Mouse (Mus musculus) hindbrain, postnatal 0 days (tissue): ENCODE measurements around the gene Pla2g1b. TPM values are rescaled to one million over a fixed set of nuclear protein-coding genes. Genes with fewer than 3 reads are reported as not detected.
"Not testable (repeated sequence)": the region's sequence is repeated elsewhere in the genome, so short reads cannot be mapped to it uniquely, and the experiment has no call there.

Experiments used
- ATAC-seq: fragments of 200-750 bp; cut with Nextera tagmentation; 2 replicates; pipeline ENCODE4 v1.8.0; 2017; ENCODE audit warnings: mild to moderate bottlenecking, moderate TSS enrichment, moderate library complexity
- DNase-seq: peaks from one replicate; pipeline ENCODE4 v3.0.0-alpha.2; 2015; ENCODE audit warnings: low spot score
- H3K27ac ChIP-seq: fragments of 300-500 bp; sonication (generic); 2 replicates; pipeline ENCODE4 v1.5.1; 2014; ENCODE audit warnings: mild to moderate bottlenecking
- H3K27me3 ChIP-seq: fragments of 300-500 bp; sonication (generic); 2 replicates; pipeline ENCODE4 v1.6.1; 2014; ENCODE audit warnings: low read length, mixed read lengths; ENCODE audit not compliant: insufficient read depth
- H3K36me3 ChIP-seq: fragments of 300-500 bp; sonication (generic); 2 replicates; pipeline ENCODE4 v1.6.1; 2014; ENCODE audit warnings: low read length, mixed read lengths; ENCODE audit not compliant: insufficient read depth
- H3K4me1 ChIP-seq: fragments of 300-500 bp; sonication (generic); 2 replicates; pipeline ENCODE4 v1.6.1; 2014; ENCODE audit warnings: antibody characterized with exemption, low read length, mixed read lengths; ENCODE audit not compliant: insufficient read depth
- H3K4me2 ChIP-seq: fragments of 300-500 bp; sonication (generic); 2 replicates; pipeline ENCODE4 v1.6.1; 2014; ENCODE audit warnings: low read depth, mild to moderate bottlenecking, low read length, moderate library complexity, mixed read lengths
- H3K4me3 ChIP-seq: fragments of 300-500 bp; sonication (generic); 2 replicates; pipeline ENCODE4 v1.5.1; 2014; ENCODE audit warnings: low read length
- H3K9ac ChIP-seq: fragments of 300-500 bp; sonication (generic); replicated peaks from 2 replicates; pipeline ENCODE4 v1.6.1; 2014; ENCODE audit warnings: mild to moderate bottlenecking, low read length, moderate library complexity, mixed read lengths
- H3K9me3 ChIP-seq: fragments of 300-500 bp; sonication (generic); 2 replicates; pipeline ENCODE4 v1.6.1; 2016; ENCODE audit warnings: low read length, mixed read lengths
- CTCF ChIP-seq: IDR thresholded peaks from 2 replicates; pipeline ENCODE4 v1.5.1; 2016; ENCODE audit warnings: antibody characterized with exemption, control low read depth, low read depth
- WGBS: fragments of 180-500 bp; shearing (Covaris S2); extraction: QIAGEN DNeasy Blood & Tissue Kit; methylation state at CpG from one replicate; pipeline ENCODE4 v1.1.7; 2014; 5-methylcytosine and 5-hydroxymethylcytosine counted together
- polyA plus RNA-seq: library from polyadenylated mRNA; unstranded; fragments of >200 nt; fragmentation: Nextera tagmentation; extraction: Ambion mirVana; gene quantifications from 2 replicates; pipeline ENCODE4 v1.2.1, GENCODE M21; 2015
- total RNA-seq: library from RNA; depleted of rRNA; stranded (reverse); fragments of >200 nt; gene quantifications from 2 replicates; pipeline ENCODE4 v1.2.3, GENCODE M21; 2014

Pla2g1b gene
- total and polyA plus RNA-seq, 2 experiments from 2014 or later = not detected

GRCm38 (mm10) chr5:115516081-115516907 is 50.2 kb downstream of the Pla2g1b start:
- Histone ChIP-seq H3K4me3 (no peak overlapping the region), H3K4me1 (no peaks in the 10 kb centered on the region), H3K36me3 (no peaks in the 10 kb centered on the region), H3K9me3 (no peaks in the 10 kb centered on the region), H3K4me2 (no peak overlapping the region), H3K27ac (peak overlapping the region; percentile 3; the same call in 1 of the 2 replicates), H3K27me3 (no peaks in the 10 kb centered on the region), H3K9ac (no peak overlapping the region)
- no peak for TF ChIP-seq CTCF
- ATAC-seq (no peak), DNase-seq (no peak)
- 79% methylated on average over 32 of the region's 32 CpGs for WGBS

GRCm38 (mm10) chr5:115516908-115517307 is 50.8 kb downstream of the Pla2g1b start:
- WGBS = 88% methylated on average over 7 of the region's 7 CpGs
- no peak for DNase-seq
- Histone ChIP-seq H3K4me2 (no peak overlapping the region), H3K27ac (no peak overlapping the region), H3K4me1 (no peaks in the 10 kb centered on the region), H3K36me3 (no peaks in the 10 kb centered on the region), H3K4me3 (no peak overlapping the region), H3K9me3 (no peaks in the 10 kb centered on the region), H3K9ac (no peak overlapping the region), H3K27me3 (no peaks in the 10 kb centered on the region)
- no peak for TF ChIP-seq CTCF
- no peak for ATAC-seq

GRCm38 (mm10) chr5:115517501-115517900 is 51.4 kb downstream of the Pla2g1b start:
- Histone ChIP-seq H3K4me3 (no peak overlapping the region), H3K27ac (no peak overlapping the region), H3K36me3 (no peaks in the 10 kb centered on the region), H3K9me3 (no peaks in the 10 kb centered on the region), H3K9ac (no peak overlapping the region), H3K4me1 (no peaks in the 10 kb centered on the region), H3K27me3 (no peaks in the 10 kb centered on the region), H3K4me2 (no peak overlapping the region)
- no peak for ATAC-seq
- no peak for TF ChIP-seq CTCF
- DNase-seq = no peak
- WGBS = 94% methylated on average over 9 of the region's 9 CpGs

GRCm38 (mm10) chr5:115518214-115518613 is 52.2 kb downstream of the Pla2g1b start:
- H3K4me2 ChIP-seq, H3K27ac ChIP-seq, H3K36me3 ChIP-seq, H3K9ac ChIP-seq, H3K27me3 ChIP-seq, H3K9me3 ChIP-seq, ATAC-seq, H3K4me3 ChIP-seq, DNase-seq, H3K4me1 ChIP-seq: not testable (repeated sequence)
- 94% methylated on average over 8 of the region's 8 CpGs for WGBS

- 0 out of 2 replicates have a peak, but pooled peaks cover 4% of the 10 kb centered on the region for H3K4me1 ChIP-seq
- H3K4me3 ChIP-seq = no peak overlapping the region
- TF ChIP-seq CTCF = no peak
- H3K36me3 ChIP-seq = no peaks in the 10 kb centered on the region
- ATAC-seq (0 out of 2 replicates have a peak, but pooled peaks have one; percentile 18), DNase-seq (no peak)
- H3K9me3 ChIP-seq = no peaks in the 10 kb centered on the region
- no peak overlapping the region for H3K4me2 ChIP-seq
- H3K27ac ChIP-seq = peak overlapping the region; percentile 54; the same call in 1 of the 2 replicates
- WGBS = 70% methylated on average over 21 of the region's 21 CpGs
- no peak overlapping the region for H3K9ac ChIP-seq
- H3K27me3 ChIP-seq = no peaks in the 10 kb centered on the region
Measured at GRCm38 (mm10) chr5:115520325-115520869, 54.3 kb downstream of the Pla2g1b start.

GRCm38 (mm10) chr5:115521553-115522461 is 55.7 kb downstream of the Pla2g1b start:
- Histone ChIP-seq H3K36me3 (no peaks in the 10 kb centered on the region), H3K27ac (peak overlapping the region; percentile 22; the same call in 1 of the 2 replicates), H3K4me3 (no peak overlapping the region), H3K4me1 (0 out of 2 replicates have a peak, but pooled peaks cover 8% of the 10 kb centered on the region), H3K4me2 (no peak overlapping the region), H3K9me3 (no peaks in the 10 kb centered on the region), H3K9ac (no peak overlapping the region), H3K27me3 (no peaks in the 10 kb centered on the region)
- no peak for TF ChIP-seq CTCF
- 66% methylated on average over 20 of the region's 21 CpGs for WGBS
- DNase-seq = no peak
- no peak for ATAC-seq
